Mouse (Mus musculus): ENCODE measurements around the gene Dnajb3. TPM values are rescaled to one million over a fixed set of nuclear protein-coding genes. Genes with fewer than 3 reads are reported as not detected.

Dnajb3 gene
- total RNA-seq (2014; rRNA removed) (not detected in 2 replicates), polyA plus RNA-seq (2012; rRNA removed) (0.17 TPM in 1 of 2 replicates, not detected in the other)

DNA sequence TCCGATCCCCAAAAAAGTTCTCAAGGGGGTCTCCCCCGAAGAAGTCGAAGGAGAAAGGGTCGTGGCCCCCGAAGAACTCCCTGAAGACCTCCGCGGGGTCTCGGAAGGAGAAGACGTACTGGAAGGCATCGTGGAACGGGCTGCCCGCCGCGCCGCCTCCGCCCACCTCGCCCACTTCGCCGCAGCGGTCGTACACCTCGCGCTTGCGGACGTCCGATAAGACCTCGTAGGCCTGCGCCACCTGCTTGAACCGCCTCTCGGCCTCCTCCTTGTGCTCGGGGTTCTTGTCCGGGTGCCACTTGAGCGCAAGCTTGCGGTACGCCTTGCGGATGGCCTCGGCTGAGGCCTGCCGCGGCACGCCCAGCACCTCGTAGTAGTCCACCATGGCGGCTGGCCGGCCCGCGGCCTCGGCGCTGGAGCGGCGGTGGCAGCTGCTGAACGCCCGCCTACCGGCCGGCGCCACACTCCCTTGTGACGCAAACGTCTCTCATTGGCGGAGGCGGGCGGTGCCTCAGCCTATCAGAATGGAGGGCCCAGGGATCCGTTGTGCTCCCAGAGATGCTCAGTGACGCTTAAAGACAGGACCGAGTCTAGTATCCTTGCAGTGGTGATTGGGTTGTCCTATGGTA lies at the start of gene Dnajb3:
Gene Dnajb3, minus strand, starts transcription at position 489 of the 629 bp plus-strand sequence.
- Histone ChIP-seq H3K36me3 (ENCODE audit: control insufficient read depth, insufficient read depth, low read length) (peaks cover 27% of the 10 kb centered on the region), H3K4me3 (ENCODE audit: insufficient read depth, low read depth, low read length) (peak within 1 kb of the TSS; percentile 54; the same call in 1 of the 2 replicates), H3K79me2 (ENCODE audit: control insufficient read depth, insufficient read depth, low read length) (peaks cover 16% of the 10 kb centered on the region), H3K27me3 (ENCODE audit: control insufficient read depth, insufficient read depth, low read length) (no peaks in the 10 kb centered on the region), H3K27ac (replicated peaks; ENCODE audit: insufficient read depth, low read depth, low read length) (peak within 1 kb of the TSS; percentile 12; the same call in 1 of the 2 replicates), H3K9ac (ENCODE audit: low read depth, low read length) (peak within 1 kb of the TSS; percentile 35; the same call in 1 of the 2 replicates), H3K4me1 (ENCODE audit: control insufficient read depth, insufficient read depth, low read length) (peaks cover 12% of the 10 kb centered on the region)
- no peak for DNase-seq (ENCODE audit: extremely low read depth, low read depth, low spot score)
- 57% methylated on average over 62 of the region's 62 CpGs for WGBS
- TF ChIP-seq CTCF (IDR thresholded peaks at IDR 0.05; ENCODE audit: low read depth, low read length) (no peak), POLR2A (IDR thresholded peaks at IDR 0.05; ENCODE audit: extremely low read depth, insufficient read depth, low read length) (no peak)

DNA sequence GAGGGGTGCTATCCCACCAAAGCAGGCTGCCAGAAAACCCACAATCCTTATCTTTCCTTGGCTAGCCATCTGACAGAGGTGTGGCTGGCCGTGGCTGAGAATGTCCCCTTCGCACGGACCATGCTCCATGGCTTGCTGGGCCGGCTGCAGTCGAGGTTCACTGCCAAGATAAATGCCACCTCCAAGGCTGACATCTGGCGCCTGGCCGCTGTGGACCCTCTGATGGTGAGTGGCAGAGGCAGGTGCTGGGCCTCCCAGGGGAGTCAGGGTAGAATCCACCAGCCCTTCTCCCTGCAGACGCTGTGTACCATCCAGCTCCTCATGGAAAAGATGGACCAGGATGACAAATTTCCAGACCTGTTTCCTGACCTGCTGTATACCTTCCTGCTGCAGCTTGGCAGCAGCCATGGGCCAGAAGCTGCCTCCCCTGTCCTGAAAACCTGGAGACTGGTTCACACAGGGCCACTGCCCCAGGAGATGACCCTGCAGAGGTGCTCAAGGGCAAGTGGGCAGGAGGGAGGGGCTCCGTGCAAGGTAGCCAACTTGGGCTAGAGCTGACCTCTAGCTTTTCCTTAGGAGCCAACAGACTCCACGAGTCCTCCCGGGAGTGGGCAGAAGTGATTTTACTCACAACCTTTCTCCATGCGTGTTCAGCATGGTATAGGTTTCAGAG lies 49.3 kb upstream of the Dnajb3 start:
- H3K9ac ChIP-seq (ENCODE audit: low read depth, low read length): no peak overlapping the region
- TF ChIP-seq CTCF (IDR thresholded peaks at IDR 0.05; ENCODE audit: low read depth, low read length): no peak
- no peak for TF ChIP-seq POLR2A (IDR thresholded peaks at IDR 0.05; ENCODE audit: extremely low read depth, insufficient read depth, low read length)
- no peaks in the 10 kb centered on the region for H3K27me3 ChIP-seq (ENCODE audit: control insufficient read depth, insufficient read depth, low read length)
- H3K27ac ChIP-seq (replicated peaks; ENCODE audit: insufficient read depth, low read depth, low read length): no peak overlapping the region
- H3K4me3 ChIP-seq (ENCODE audit: insufficient read depth, low read depth, low read length): no peak overlapping the region
- H3K36me3 ChIP-seq (ENCODE audit: control insufficient read depth, insufficient read depth, low read length): no peaks in the 10 kb centered on the region
- H3K4me1 ChIP-seq (ENCODE audit: control insufficient read depth, insufficient read depth, low read length): peaks cover 21% of the 10 kb centered on the region
- DNase-seq (ENCODE audit: extremely low read depth, low read depth, low spot score): no peak
- 87% methylated on average over 12 of the region's 12 CpGs for WGBS
- H3K79me2 ChIP-seq (ENCODE audit: control insufficient read depth, insufficient read depth, low read length): no peaks in the 10 kb centered on the region

DNA sequence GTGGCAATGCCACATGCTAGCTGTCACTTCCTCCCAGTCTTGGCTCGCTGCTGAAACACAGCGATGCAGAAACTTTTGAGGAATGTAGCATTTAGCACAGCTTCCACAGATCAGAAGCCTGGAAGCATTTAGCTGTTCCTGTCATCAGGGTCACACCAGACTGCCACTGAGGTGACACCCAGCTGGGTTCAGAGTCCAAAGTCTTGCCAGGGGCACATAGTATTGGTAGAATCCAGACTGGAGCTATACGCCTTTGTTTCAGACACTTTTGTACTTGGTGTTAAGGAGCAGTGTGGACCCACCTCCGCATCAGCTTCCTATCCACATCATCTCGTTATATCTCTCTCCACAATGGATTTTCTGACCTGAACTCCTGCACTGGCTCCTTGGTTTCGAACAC lies 48.0 kb upstream of the Dnajb3 start:
- WGBS: 44% methylated on average over 6 of the region's 6 CpGs
- no peaks in the 10 kb centered on the region for H3K27me3 ChIP-seq (ENCODE audit: control insufficient read depth, insufficient read depth, low read length)
- no peaks in the 10 kb centered on the region for H3K36me3 ChIP-seq (ENCODE audit: control insufficient read depth, insufficient read depth, low read length)
- H3K4me3 ChIP-seq (ENCODE audit: insufficient read depth, low read depth, low read length): no peak overlapping the region
- H3K79me2 ChIP-seq (ENCODE audit: control insufficient read depth, insufficient read depth, low read length): no peaks in the 10 kb centered on the region
- peaks cover 11% of the 10 kb centered on the region for H3K4me1 ChIP-seq (ENCODE audit: control insufficient read depth, insufficient read depth, low read length)
- H3K27ac ChIP-seq (replicated peaks; ENCODE audit: insufficient read depth, low read depth, low read length): peak overlapping the region; percentile 2; the same call in 1 of the 2 replicates
- no peak overlapping the region for H3K9ac ChIP-seq (ENCODE audit: low read depth, low read length)
- peak; percentile 98 for DNase-seq (ENCODE audit: extremely low read depth, low read depth, low spot score)
- no peak for TF ChIP-seq CTCF (IDR thresholded peaks at IDR 0.05; ENCODE audit: low read depth, low read length)

GRCm38 (mm10) chr1:88253106-88253505 lies 47.5 kb upstream of the Dnajb3 start:
- peak; percentile 62 for DNase-seq (ENCODE audit: extremely low read depth, low read depth, low spot score)
- 44% methylated on average over 8 of the region's 8 CpGs for WGBS
- TF ChIP-seq POLR2A (IDR thresholded peaks at IDR 0.05; ENCODE audit: extremely low read depth, insufficient read depth, low read length) (no peak), CTCF (IDR thresholded peaks at IDR 0.05; ENCODE audit: low read depth, low read length) (no peak)
- Histone ChIP-seq H3K4me3 (ENCODE audit: insufficient read depth, low read depth, low read length) (no peak overlapping the region), H3K4me1 (ENCODE audit: control insufficient read depth, insufficient read depth, low read length) (peaks cover 11% of the 10 kb centered on the region), H3K79me2 (ENCODE audit: control insufficient read depth, insufficient read depth, low read length) (no peaks in the 10 kb centered on the region), H3K27ac (replicated peaks; ENCODE audit: insufficient read depth, low read depth, low read length) (peak overlapping the region; percentile 0), H3K27me3 (ENCODE audit: control insufficient read depth, insufficient read depth, low read length) (no peaks in the 10 kb centered on the region), H3K36me3 (ENCODE audit: control insufficient read depth, insufficient read depth, low read length) (no peaks in the 10 kb centered on the region), H3K9ac (ENCODE audit: low read depth, low read length) (no peak overlapping the region)

DNA sequence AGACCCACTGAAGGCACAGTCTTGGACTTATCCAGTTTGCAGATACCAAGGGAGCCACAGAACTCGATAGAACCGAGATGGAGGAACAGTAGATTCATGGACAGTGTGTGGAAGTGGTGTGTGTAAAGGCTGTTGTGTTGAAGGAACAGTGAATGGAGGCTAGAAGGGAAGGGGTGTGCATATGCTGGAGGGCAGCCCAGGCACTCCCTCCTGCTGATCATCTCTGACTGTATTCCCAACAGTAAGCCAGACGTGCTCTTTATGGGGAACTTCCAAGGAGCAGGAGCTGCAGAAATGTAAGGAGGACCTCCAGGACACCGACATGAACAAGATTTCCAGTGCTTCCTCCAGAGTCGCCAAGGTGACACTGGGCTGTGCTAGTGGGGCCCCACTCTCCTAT lies 44.4 kb upstream of the Dnajb3 start:
- no peak overlapping the region for H3K4me3 ChIP-seq (ENCODE audit: insufficient read depth, low read depth, low read length)
- H3K36me3 ChIP-seq (ENCODE audit: control insufficient read depth, insufficient read depth, low read length): no peaks in the 10 kb centered on the region
- no peaks in the 10 kb centered on the region for H3K79me2 ChIP-seq (ENCODE audit: control insufficient read depth, insufficient read depth, low read length)
- H3K4me1 ChIP-seq (ENCODE audit: control insufficient read depth, insufficient read depth, low read length): peaks cover 11% of the 10 kb centered on the region
- H3K27me3 ChIP-seq (ENCODE audit: control insufficient read depth, insufficient read depth, low read length): no peaks in the 10 kb centered on the region
- H3K27ac ChIP-seq (replicated peaks; ENCODE audit: insufficient read depth, low read depth, low read length): no peak overlapping the region
- no peak for DNase-seq (ENCODE audit: extremely low read depth, low read depth, low spot score)
- no peak for TF ChIP-seq POLR2A (IDR thresholded peaks at IDR 0.05; ENCODE audit: extremely low read depth, insufficient read depth, low read length)
- no peak for TF ChIP-seq CTCF (IDR thresholded peaks at IDR 0.05; ENCODE audit: low read depth, low read length)
- no peak overlapping the region for H3K9ac ChIP-seq (ENCODE audit: low read depth, low read length)
- 85% methylated on average over 5 of the region's 5 CpGs for WGBS

DNA sequence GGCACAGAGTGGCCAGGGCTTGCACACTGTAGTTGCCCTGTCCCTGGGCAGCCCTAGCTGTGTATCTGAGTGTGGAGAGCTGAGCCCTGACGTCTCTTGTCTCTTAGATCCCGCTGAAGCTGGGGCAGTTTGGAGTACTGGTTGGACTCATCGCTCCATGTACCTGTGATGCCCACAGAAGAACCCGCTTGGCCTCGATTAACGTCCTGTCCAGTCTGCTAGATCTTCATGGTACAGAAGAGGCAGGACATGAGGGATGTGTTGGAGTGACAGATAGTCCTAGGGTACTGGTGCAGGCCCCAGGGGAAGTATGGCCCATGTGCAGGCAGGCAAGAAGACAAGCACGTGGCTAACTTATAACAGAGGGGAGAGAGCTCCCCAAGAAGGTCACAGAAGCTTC lies 44.0 kb upstream of the Dnajb3 start:
- H3K4me3 ChIP-seq (ENCODE audit: insufficient read depth, low read depth, low read length): no peak overlapping the region
- H3K9ac ChIP-seq (ENCODE audit: low read depth, low read length): no peak overlapping the region
- no peaks in the 10 kb centered on the region for H3K79me2 ChIP-seq (ENCODE audit: control insufficient read depth, insufficient read depth, low read length)
- H3K4me1 ChIP-seq (ENCODE audit: control insufficient read depth, insufficient read depth, low read length): peaks cover 11% of the 10 kb centered on the region
- no peaks in the 10 kb centered on the region for H3K36me3 ChIP-seq (ENCODE audit: control insufficient read depth, insufficient read depth, low read length)
- no peak overlapping the region for H3K27ac ChIP-seq (replicated peaks; ENCODE audit: insufficient read depth, low read depth, low read length)
- WGBS: 81% methylated on average over 7 of the region's 7 CpGs
- TF ChIP-seq CTCF (IDR thresholded peaks at IDR 0.05; ENCODE audit: low read depth, low read length) (no peak), POLR2A (IDR thresholded peaks at IDR 0.05; ENCODE audit: extremely low read depth, insufficient read depth, low read length) (no peak)
- no peak for DNase-seq (ENCODE audit: extremely low read depth, low read depth, low spot score)
- H3K27me3 ChIP-seq (ENCODE audit: control insufficient read depth, insufficient read depth, low read length): no peaks in the 10 kb centered on the region
